Mouse (Mus musculus): ENCODE measurements around the gene Gm47841.

DNA sequence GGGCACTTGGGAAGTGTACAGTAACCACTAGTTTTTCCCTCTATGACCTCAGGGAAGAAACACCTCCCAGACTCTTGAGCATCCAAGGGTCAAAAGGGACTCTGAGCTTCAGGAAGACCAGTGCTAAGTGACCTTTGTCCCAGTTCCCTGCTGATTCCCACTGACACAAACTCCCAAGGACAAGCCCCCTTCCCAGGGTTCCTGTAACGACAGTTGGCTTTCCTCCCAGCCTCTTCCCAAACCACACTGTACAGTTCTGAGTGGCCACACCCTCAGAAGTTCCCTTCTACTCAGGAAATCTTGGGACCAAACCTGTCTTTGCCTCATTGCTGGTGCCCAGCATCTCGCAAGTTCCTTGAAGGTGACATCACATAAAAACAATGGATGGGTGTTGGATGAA, 25.5 kb upstream of the Gm47841 start:
- no peak for TF ChIP-seq CTCF (IDR thresholded peaks at IDR 0.05; ENCODE audit: low read depth)
- TF ChIP-seq EP300 (IDR thresholded peaks at IDR 0.05; ENCODE audit: low read depth), result no peak
